Mouse (Mus musculus) stomach, embryonic 16.5 days (tissue): ENCODE measurements at regions not wholly inside any gene's neighbourhood (a gene's known extent, or its start where the extent isn't known, plus 50 kb on each side); places are given as distances from the start of the nearest gene placed in this dataset.

Source experiments
- ATAC-seq: fragments of 200-750 bp; cut with Nextera tagmentation; 2 replicates; pipeline ENCODE4 v1.8.0; 2017; ENCODE audit warnings: moderate number of reproducible peaks, moderate TSS enrichment; ENCODE audit not compliant: insufficient read depth, low FRiP score
- H3K27ac ChIP-seq: fragments of 300-500 bp; sonication (generic); 2 replicates; pipeline ENCODE4 v1.5.1; 2014; ENCODE audit warnings: low read length
- H3K27me3 ChIP-seq: fragments of 300-500 bp; sonication (generic); 2 replicates; pipeline ENCODE4 v1.6.1; 2014; ENCODE audit warnings: low read length, control low read depth, mixed read lengths; ENCODE audit not compliant: control insufficient read depth, insufficient read depth
- H3K36me3 ChIP-seq: fragments of 300-500 bp; sonication (generic); 2 replicates; pipeline ENCODE4 v1.6.1; 2014; ENCODE audit warnings: low read length; ENCODE audit not compliant: control insufficient read depth, insufficient read depth
- H3K4me1 ChIP-seq: fragments of 300-500 bp; sonication (generic); 2 replicates; pipeline ENCODE4 v1.6.1; 2014; ENCODE audit warnings: low read length, control low read depth, mixed read lengths; ENCODE audit not compliant: control insufficient read depth, insufficient read depth
- H3K4me2 ChIP-seq: fragments of 300-500 bp; sonication (generic); 2 replicates; pipeline ENCODE4 v1.6.1; 2014; ENCODE audit warnings: low read depth, low read length, mixed read lengths
- H3K4me3 ChIP-seq: fragments of 300-500 bp; sonication (generic); replicated peaks from 2 replicates; pipeline ENCODE4 v1.5.1; 2014; ENCODE audit warnings: mild to moderate bottlenecking, low read length
- H3K9ac ChIP-seq: fragments of 300-500 bp; sonication (generic); 2 replicates; pipeline ENCODE4 v1.6.1; 2014; ENCODE audit warnings: low read length
- H3K9me3 ChIP-seq: fragments of 300-500 bp; sonication (generic); replicated peaks from 2 replicates; pipeline ENCODE4 v1.6.1; 2016; ENCODE audit warnings: low read length, control low read depth; ENCODE audit not compliant: control insufficient read depth
- WGBS: fragments of 180-500 bp; shearing (Covaris S2); extraction: QIAGEN DNeasy Blood & Tissue Kit; methylation state at CpG from one replicate; pipeline ENCODE4 v1.1.7; 2014; 5-methylcytosine and 5-hydroxymethylcytosine counted together

GRCm38 (mm10) chr15:85682116-85682515 lies 52.7 kb upstream of the Ppara start:
- no peaks in the 10 kb centered on the region for H3K9me3 ChIP-seq
- H3K4me3 ChIP-seq = no peak overlapping the region
- H3K27ac ChIP-seq = no peak overlapping the region
- no peak overlapping the region for H3K9ac ChIP-seq
- no peak for ATAC-seq
- no peak overlapping the region for H3K4me2 ChIP-seq
- 85% methylated on average over 12 of the region's 12 CpGs for WGBS
- H3K4me1 ChIP-seq = peaks cover 50% of the 10 kb centered on the region
- H3K27me3 ChIP-seq = no peaks in the 10 kb centered on the region
- 0 out of 2 replicates have a peak, but pooled peaks cover 3% of the 10 kb centered on the region for H3K36me3 ChIP-seq

- no peak overlapping the region for H3K27ac ChIP-seq
- H3K9ac ChIP-seq = no peak overlapping the region; the same call in 1 of the 2 replicates
- no peak overlapping the region for H3K4me3 ChIP-seq
- H3K4me2 ChIP-seq = no peak overlapping the region
- H3K36me3 ChIP-seq = 0 out of 2 replicates have a peak, but pooled peaks cover 3% of the 10 kb centered on the region
- ATAC-seq = no peak
- no peaks in the 10 kb centered on the region for H3K9me3 ChIP-seq
- H3K27me3 ChIP-seq = no peaks in the 10 kb centered on the region
- peaks cover 57% of the 10 kb centered on the region for H3K4me1 ChIP-seq
- WGBS = 56% methylated on average over 6 of the region's 6 CpGs
These were observed 52.0 kb upstream of the Ppara start for GRCm38 (mm10) chr15:85682780-85683179.

- no peak overlapping the region for H3K27ac ChIP-seq
- H3K4me3 ChIP-seq = no peak overlapping the region
- WGBS = 89% methylated on average over 6 of the region's 6 CpGs
- H3K27me3 ChIP-seq = no peaks in the 10 kb centered on the region
- no peak overlapping the region for H3K9ac ChIP-seq
- 0 out of 2 replicates have a peak, but pooled peaks cover 3% of the 10 kb centered on the region for H3K36me3 ChIP-seq
- H3K4me1 ChIP-seq = peaks cover 61% of the 10 kb centered on the region
- H3K4me2 ChIP-seq = no peak overlapping the region
- no peaks in the 10 kb centered on the region for H3K9me3 ChIP-seq
- ATAC-seq = no peak
These were observed 51.5 kb upstream of the Ppara start for GRCm38 (mm10) chr15:85683271-85683670.

GRCm38 (mm10) chr15:85683716-85684115 lies 51.1 kb upstream of the Ppara start:
- 0 out of 2 replicates have a peak, but pooled peaks cover 3% of the 10 kb centered on the region for H3K36me3 ChIP-seq
- peaks cover 60% of the 10 kb centered on the region for H3K4me1 ChIP-seq

GRCm38 (mm10) chr15:85684164-85684708 lies 50.5 kb upstream of the Ppara start:
- peak overlapping the region; percentile 88; the same call in 1 of the 2 replicates for H3K27ac ChIP-seq

More at GRCm38 (mm10) chr15:85683716-85684115, 51.1 kb upstream of the Ppara start:
- H3K9ac ChIP-seq = no peak overlapping the region
- H3K27me3 ChIP-seq = no peaks in the 10 kb centered on the region
- no peaks in the 10 kb centered on the region for H3K9me3 ChIP-seq
- no peak overlapping the region for H3K4me2 ChIP-seq
- ATAC-seq = no peak
- 93% methylated on average over 4 of the region's 4 CpGs for WGBS
- 0 out of 2 replicates have a peak overlapping the region, but pooled peaks have one; percentile 88 for H3K27ac ChIP-seq
- H3K4me3 ChIP-seq = no peak overlapping the region

GRCm38 (mm10) chr15:85684875-85685274 lies 49.9 kb upstream of the Ppara start:
- ATAC-seq = peak; percentile 28; the same call in 1 of the 2 replicates
- peak overlapping the region; percentile 32; the same call in 1 of the 2 replicates for H3K9ac ChIP-seq
- no peak overlapping the region for H3K4me2 ChIP-seq
- H3K4me3 ChIP-seq = no peak overlapping the region
- H3K4me1 ChIP-seq = peaks cover 51% of the 10 kb centered on the region
- WGBS = 65% methylated on average over 5 of the region's 5 CpGs
- H3K27ac ChIP-seq = peak overlapping the region; percentile 88
- no peaks in the 10 kb centered on the region for H3K27me3 ChIP-seq
- H3K36me3 ChIP-seq = peaks cover 10% of the 10 kb centered on the region; the same call in 1 of the 2 replicates
- H3K9me3 ChIP-seq = no peaks in the 10 kb centered on the region

More at GRCm38 (mm10) chr15:85684164-85684708, 50.5 kb upstream of the Ppara start:
- peaks cover 56% of the 10 kb centered on the region for H3K4me1 ChIP-seq
- no peak overlapping the region for H3K9ac ChIP-seq
- H3K4me3 ChIP-seq = no peak overlapping the region
- 0 out of 2 replicates have a peak, but pooled peaks cover 6% of the 10 kb centered on the region for H3K36me3 ChIP-seq
- no peaks in the 10 kb centered on the region for H3K27me3 ChIP-seq
- no peak for ATAC-seq
- WGBS = 88% methylated on average over 14 of the region's 14 CpGs
- no peaks in the 10 kb centered on the region for H3K9me3 ChIP-seq
- H3K4me2 ChIP-seq = no peak overlapping the region
